Comparison of ENCODE assay signal across 8 mouse cellular contexts in genomic region chr5:21784161-21785052, GRCm38 (mm10). TPM values are rescaled to one million over a fixed set of nuclear protein-coding genes. Genes with fewer than 3 reads are reported as not detected.
A peak's percentile ranks its signal among the peaks of the same experiment; 100 is the strongest.
DNase-seq lines count a peak whose midpoint lies in the region; ATAC-seq and TF ChIP-seq lines count a peak whose summit lies in the region.

No protein-coding gene starts in this region.

- no peaks in the 10 kb centered on the region for H3K27me3 ChIP-seq in heart, embryonic 12.5 days (replicated peaks)
- no peaks in the 10 kb centered on the region for H3K27me3 ChIP-seq in liver, embryonic 15.5 days

- H3K36me3 ChIP-seq in heart, embryonic 12.5 days = peaks cover 46% of the 10 kb centered on the region
- H3K36me3 ChIP-seq in liver, embryonic 15.5 days (replicated peaks) = peaks cover 45% of the 10 kb centered on the region

- peak overlapping the region; percentile 95 for H3K4me3 ChIP-seq in heart, embryonic 12.5 days
- peak overlapping the region; percentile 79 for H3K4me3 ChIP-seq in embryonic fibroblast, embryonic 13.5 days (ENCODE audit: insufficient read depth, low read length)
- peak overlapping the region; percentile 95 for H3K4me3 ChIP-seq in liver, embryonic 15.5 days (replicated peaks)

- H3K4me2 ChIP-seq in heart, embryonic 12.5 days = peak overlapping the region; percentile 92
- peak overlapping the region; percentile 99 for H3K4me2 ChIP-seq in liver, embryonic 15.5 days

- TF ChIP-seq POLR2A in embryonic fibroblast, embryonic 13.5 days (IDR thresholded peaks at IDR 0.05; ENCODE audit: low read depth, low read length) = no peak

- H3K9ac ChIP-seq in heart, embryonic 12.5 days = peak overlapping the region; percentile 89
- peak overlapping the region; percentile 82 for H3K9ac ChIP-seq in liver, embryonic 15.5 days

- peak; percentile 27 for ATAC-seq in heart, embryonic 12.5 days (ENCODE audit: insufficient number of reproducible peaks, low FRiP score)
- ATAC-seq in activated CD4-positive, CD25-positive, alpha-beta regulatory T cell, adult 4 months = peak; percentile 25
- ATAC-seq in inflammation-experienced regulatory T-cells, adult 6 months = peak; percentile 39
- ATAC-seq in liver, embryonic 15.5 days (ENCODE audit: insufficient read depth) = peak; percentile 22
- ATAC-seq in erythroid progenitor cell, adult 5-6 weeks (replicated peaks; ENCODE audit: low FRiP score, poor library complexity, severe bottlenecking) = no peak

- H3K9me3 ChIP-seq in heart, embryonic 12.5 days (replicated peaks) = no peaks in the 10 kb centered on the region
- no peaks in the 10 kb centered on the region for H3K9me3 ChIP-seq in liver, embryonic 15.5 days (replicated peaks)

- no peak for DNase-seq in heart, adult 8-10 months (ENCODE audit: low spot score)
- peak; percentile 25 for DNase-seq in retina, embryonic 14.5 days (ENCODE audit: low spot score)

- H3K4me1 ChIP-seq in heart, embryonic 12.5 days (replicated peaks) = peaks cover 18% of the 10 kb centered on the region
- H3K4me1 ChIP-seq in embryonic fibroblast, embryonic 13.5 days (ENCODE audit: control insufficient read depth, insufficient read depth, low read length) = peaks cover 3% of the 10 kb centered on the region; the same call in 1 of the 2 replicates
- peaks cover 30% of the 10 kb centered on the region for H3K4me1 ChIP-seq in liver, embryonic 15.5 days (replicated peaks)

- H3K27ac ChIP-seq in heart, embryonic 12.5 days (ENCODE audit: poor library complexity, severe bottlenecking) = 0 out of 2 replicates have a peak overlapping the region, but pooled peaks have one; percentile 25
- H3K27ac ChIP-seq in embryonic fibroblast, embryonic 13.5 days (ENCODE audit: insufficient read depth, low read length) = no peak overlapping the region
- H3K27ac ChIP-seq in liver, embryonic 15.5 days (replicated peaks) = peak overlapping the region; percentile 74

- TF ChIP-seq CTCF in embryonic fibroblast, embryonic 13.5 days (IDR thresholded peaks at IDR 0.05; ENCODE audit: borderline replicate concordance, insufficient read depth, low read length) = no peak

- under 1% methylated on average over 51 of the region's 51 CpGs for WGBS in heart, embryonic 12.5 days
- WGBS in liver, embryonic 15.5 days (ENCODE audit: insufficient replicate concordance) = under 1% methylated on average over 51 of the region's 51 CpGs

RNA-seq across cellular contexts. Expression of gene Dnajc2, which starts 0.6 kb away (rescaled TPM):
- 63.0 and 63.6 TPM in 2 replicates for polyA plus RNA-seq in heart, embryonic 12.5 days (2016; fragmentation: Nextera tagmentation; extraction: Ambion mirVana)
- 10 to 100 TPM; 19.5 to 23.9 (median 20.7) TPM for total RNA-seq in heart, adult 8-10 months (2022)
- polyA plus RNA-seq in activated CD4-positive, CD25-positive, alpha-beta regulatory T cell, adult 4 months (2017; shearing (Covaris generic)) = 10 to 100 TPM; 44.5 to 47.0 TPM
- 46.0 and 48.1 TPM in 2 replicates for polyA plus RNA-seq in embryonic fibroblast, embryonic 13.5 days (2011; ENCODE audit: insufficient read length, low read depth, missing spikeins)
- polyA plus RNA-seq in inflammation-experienced regulatory T-cells, adult 6 months (2017; shearing (Covaris generic)) = 10 to 100 TPM; 35.8 to 48.6 (median 41.4) TPM
- 21.5 and 23.3 TPM in 2 replicates for polyA plus RNA-seq in liver, embryonic 15.5 days (2015; fragmentation: Nextera tagmentation; extraction: Ambion mirVana)
- total RNA-seq in erythroid progenitor cell, adult 5-6 weeks (2015; ENCODE audit: low replicate concordance) = 10.5 and 23.9 TPM in 2 replicates
- total RNA-seq in erythroid progenitor cell, adult 5-6 weeks (2017; ENCODE audit: low replicate concordance) = 13.3 and 18.6 TPM in 2 replicates

RNA-seq across cellular contexts. Expression of gene Psmc2, which starts 0.7 kb away (rescaled TPM):
- 151 and 157 TPM in 2 replicates for polyA plus RNA-seq in heart, embryonic 12.5 days (2016; fragmentation: Nextera tagmentation; extraction: Ambion mirVana)
- total RNA-seq in heart, adult 8-10 months (2022) = 100 to 1,000 TPM in 1 of 4 experiments, 10 to 100 TPM in 3; 87.6 to 100 (median 93.1) TPM
- polyA plus RNA-seq in activated CD4-positive, CD25-positive, alpha-beta regulatory T cell, adult 4 months (2017; shearing (Covaris generic)) = 100 to 1,000 TPM; 141 to 161 TPM
- 108 and 127 TPM in 2 replicates for polyA plus RNA-seq in embryonic fibroblast, embryonic 13.5 days (2011; ENCODE audit: insufficient read length, low read depth, missing spikeins)
- polyA plus RNA-seq in inflammation-experienced regulatory T-cells, adult 6 months (2017; shearing (Covaris generic)) = 100 to 1,000 TPM; 141 to 170 (median 159) TPM
- polyA plus RNA-seq in liver, embryonic 15.5 days (2015; fragmentation: Nextera tagmentation; extraction: Ambion mirVana) = 111 and 116 TPM in 2 replicates
- total RNA-seq in erythroid progenitor cell, adult 5-6 weeks (2015; ENCODE audit: low replicate concordance) = 67.4 and 108 TPM in 2 replicates
- 41.2 and 51.7 TPM in 2 replicates for total RNA-seq in erythroid progenitor cell, adult 5-6 weeks (2017; ENCODE audit: low replicate concordance)

RNA-seq across cellular contexts. Expression of gene Pmpcb, which starts 47.5 kb away (rescaled TPM):
- polyA plus RNA-seq in heart, embryonic 12.5 days (2016; fragmentation: Nextera tagmentation; extraction: Ambion mirVana) = 131 and 136 TPM in 2 replicates
- 100 to 1,000 TPM; 289 to 312 (median 300) TPM for total RNA-seq in heart, adult 8-10 months (2022)
- 10 to 100 TPM; 69.6 to 84.4 TPM for polyA plus RNA-seq in activated CD4-positive, CD25-positive, alpha-beta regulatory T cell, adult 4 months (2017; shearing (Covaris generic))
- 78.7 and 107 TPM in 2 replicates for polyA plus RNA-seq in embryonic fibroblast, embryonic 13.5 days (2011; ENCODE audit: insufficient read length, low read depth, missing spikeins)
- polyA plus RNA-seq in inflammation-experienced regulatory T-cells, adult 6 months (2017; shearing (Covaris generic)) = 10 to 100 TPM; 79.0 to 84.3 (median 82.6) TPM
- 38.9 and 44.4 TPM in 2 replicates for polyA plus RNA-seq in liver, embryonic 15.5 days (2015; fragmentation: Nextera tagmentation; extraction: Ambion mirVana)
- total RNA-seq in erythroid progenitor cell, adult 5-6 weeks (2015; ENCODE audit: low replicate concordance) = 32.7 and 72.4 TPM in 2 replicates
- 56.0 and 71.2 TPM in 2 replicates for total RNA-seq in erythroid progenitor cell, adult 5-6 weeks (2017; ENCODE audit: low replicate concordance)
